Mouse (Mus musculus) megakaryocyte-erythroid progenitor cell, adult 5-6 weeks (primary cell): ENCODE results near the gene Cks1b. TPM values are rescaled to one million over a fixed set of nuclear protein-coding genes. Genes with fewer than 3 reads are reported as not detected.

ENCODE experiments used
- ATAC-seq: replicated peaks from 2 replicates; pipeline ENCODE4 v1.8.0; 2016; ENCODE audit warnings: mild to moderate bottlenecking, inconsistent platforms; ENCODE audit not compliant: severe bottlenecking, poor library complexity, low FRiP score, low TSS enrichment
- total RNA-seq, 2 experiments: library from RNA; stranded (forward) in 1 of 2; stranded (reverse) in 1 of 2; fragments of 200-1000, 215-1000 nt in 1 of 2; fragments of >200 nt in 1 of 2; fragmentation: Nextera tagmentation in 1 of 2; gene quantifications; 2 replicates each; pipeline ENCODE4 v1.2.3; 2014 to 2017

Cks1b gene
- total RNA-seq, 2 experiments from 2014 or later, result 127 to 237 TPM

- ATAC-seq, result no peak
Measured at GRCm38 (mm10) chr3:89386438-89387420, 31.5 kb downstream of the Cks1b start.

GRCm38 (mm10) chr3:89385451-89385850 lies 32.7 kb downstream of the Cks1b start:
- no peak for ATAC-seq

GRCm38 (mm10) chr3:89384331-89385076 lies 33.7 kb downstream of the Cks1b start:
- ATAC-seq, result no peak

GRCm38 (mm10) chr3:89383651-89384255 lies 34.4 kb downstream of the Cks1b start:
- no peak for ATAC-seq

GRCm38 (mm10) chr3:89382950-89383349 lies 35.2 kb downstream of the Cks1b start:
- no peak for ATAC-seq

- no peak for ATAC-seq
Measured at GRCm38 (mm10) chr3:89382033-89382882, 35.9 kb downstream of the Cks1b start.

GRCm38 (mm10) chr3:89381233-89381632 lies 37.0 kb downstream of the Cks1b start:
- no peak for ATAC-seq

GRCm38 (mm10) chr3:89380711-89381110 lies 37.5 kb downstream of the Cks1b start:
- ATAC-seq, result no peak

- ATAC-seq, result no peak
Measured at GRCm38 (mm10) chr3:89380291-89380690, 37.9 kb downstream of the Cks1b start.

- ATAC-seq, result no peak
Measured at GRCm38 (mm10) chr3:89379388-89380131, 38.6 kb downstream of the Cks1b start.

GRCm38 (mm10) chr3:89378394-89379067 lies 39.7 kb downstream of the Cks1b start:
- peak; percentile 72 for ATAC-seq

- ATAC-seq, result no peak
Measured at GRCm38 (mm10) chr3:89377831-89378230, 40.4 kb downstream of the Cks1b start.

- ATAC-seq, result no peak
Measured at GRCm38 (mm10) chr3:89373581-89374231, 44.5 kb downstream of the Cks1b start.

- ATAC-seq, result no peak
Measured at GRCm38 (mm10) chr3:89367338-89367737, 50.8 kb downstream of the Cks1b start.

GRCm38 (mm10) chr3:89365486-89366414 lies 52.4 kb downstream of the Cks1b start:
- ATAC-seq, result peak; percentile 39
